Mouse (Mus musculus): Measurements from ENCODE around the gene Btla. TPM values are rescaled to one million over a fixed set of nuclear protein-coding genes. Genes with fewer than 3 reads are reported as not detected.

The Btla gene
- polyA plus RNA-seq (2014; fragmentation: Illumina TruSeq; extraction: RNeasy Lipid Tissue Mini Kit (QIAGEN cat#74804); ENCODE audit: low read depth, low replicate concordance), result 25.5 TPM

GRCm38 (mm10) chr16:45223648-45224388 lies at the start of gene Btla:
Gene Btla, plus strand, starts transcription at chr16:45224315.

Other genes with a start within 250 kb of the Btla start
- gene Ccdc80, start 130.9 kb upstream of the Btla start, polyA plus RNA-seq (2014; fragmentation: Illumina TruSeq; extraction: RNeasy Lipid Tissue Mini Kit (QIAGEN cat#74804); ENCODE audit: low read depth, low replicate concordance), result 21.3 TPM
- 55.8 TPM for gene Slc35a5, start 65.6 kb upstream of the Btla start, polyA plus RNA-seq (2014; fragmentation: Illumina TruSeq; extraction: RNeasy Lipid Tissue Mini Kit (QIAGEN cat#74804); ENCODE audit: low read depth, low replicate concordance)
- 120 TPM for gene Atg3, start 65.5 kb upstream of the Btla start, polyA plus RNA-seq (2014; fragmentation: Illumina TruSeq; extraction: RNeasy Lipid Tissue Mini Kit (QIAGEN cat#74804); ENCODE audit: low read depth, low replicate concordance)
- 91.9 TPM for gene Cd200, start 184.7 kb downstream of the Btla start, polyA plus RNA-seq (2014; fragmentation: Illumina TruSeq; extraction: RNeasy Lipid Tissue Mini Kit (QIAGEN cat#74804); ENCODE audit: low read depth, low replicate concordance)

All from sigmoid colon, adult 10 weeks (tissue).